Mouse (Mus musculus) midbrain, postnatal 0 days (tissue): ENCODE measurements at regions not wholly inside any gene's neighbourhood (a gene's known extent, or its start where the extent isn't known, plus 50 kb on each side); places are given as distances from the start of the nearest gene placed in this dataset.
A peak's percentile ranks its signal among the peaks of the same experiment; 100 is the strongest.

Source experiments
- ATAC-seq: fragments of 200-750 bp; cut with Nextera tagmentation; 2 replicates; pipeline ENCODE4 v1.8.0; 2017; ENCODE audit warnings: moderate number of reproducible peaks, mild to moderate bottlenecking, moderate TSS enrichment, moderate library complexity; ENCODE audit not compliant: low FRiP score
- DNase-seq: peaks from one replicate; pipeline ENCODE4 v3.0.0-alpha.2; 2015; ENCODE audit warnings: low spot score
- H3K27ac ChIP-seq: fragments of 300-500 bp; sonication (generic); 2 replicates; pipeline ENCODE4 v1.5.1; 2014; ENCODE audit warnings: low read depth, mild to moderate bottlenecking, low read length, mixed read lengths
- H3K27me3 ChIP-seq: fragments of 300-500 bp; sonication (generic); 2 replicates; pipeline ENCODE4 v1.6.1; 2014; ENCODE audit warnings: low read length, control low read depth, mixed read lengths; ENCODE audit not compliant: insufficient read depth
- H3K36me3 ChIP-seq: fragments of 300-500 bp; sonication (generic); 2 replicates; pipeline ENCODE4 v1.6.1; 2014; ENCODE audit warnings: low read length, control low read depth, mixed read lengths; ENCODE audit not compliant: insufficient read depth
- H3K4me1 ChIP-seq: fragments of 300-500 bp; sonication (generic); 2 replicates; pipeline ENCODE4 v1.6.1; 2014; ENCODE audit warnings: mild to moderate bottlenecking, control low read depth, antibody characterized with exemption, low read length, mixed read lengths; ENCODE audit not compliant: insufficient read depth
- H3K4me2 ChIP-seq: fragments of 300-500 bp; sonication (generic); 2 replicates; pipeline ENCODE4 v1.6.1; 2014; ENCODE audit warnings: low read depth, mild to moderate bottlenecking, low read length, mixed read lengths; ENCODE audit not compliant: poor library complexity, severe bottlenecking
- H3K4me3 ChIP-seq: fragments of 300-500 bp; sonication (generic); 2 replicates; pipeline ENCODE4 v1.5.1; 2014; ENCODE audit warnings: low read depth, mild to moderate bottlenecking, low read length, moderate library complexity
- H3K9ac ChIP-seq: fragments of 300-500 bp; sonication (generic); replicated peaks from 2 replicates; pipeline ENCODE4 v1.6.1; 2014; ENCODE audit warnings: mild to moderate bottlenecking, low read length, moderate library complexity, mixed read lengths; ENCODE audit not compliant: poor library complexity, severe bottlenecking
- H3K9me3 ChIP-seq: fragments of 300-500 bp; sonication (generic); 2 replicates; pipeline ENCODE4 v1.6.1; 2016; ENCODE audit warnings: low read length, control low read depth
- CTCF ChIP-seq: IDR thresholded peaks from 2 replicates; pipeline ENCODE4 v1.5.1; 2016; ENCODE audit warnings: antibody characterized with exemption, mild to moderate bottlenecking
- WGBS: fragments of 180-500 bp; shearing (Covaris S2); extraction: QIAGEN DNeasy Blood & Tissue Kit; methylation state at CpG from one replicate; pipeline ENCODE4 v1.1.7; 2014; 5-methylcytosine and 5-hydroxymethylcytosine counted together

DNA sequence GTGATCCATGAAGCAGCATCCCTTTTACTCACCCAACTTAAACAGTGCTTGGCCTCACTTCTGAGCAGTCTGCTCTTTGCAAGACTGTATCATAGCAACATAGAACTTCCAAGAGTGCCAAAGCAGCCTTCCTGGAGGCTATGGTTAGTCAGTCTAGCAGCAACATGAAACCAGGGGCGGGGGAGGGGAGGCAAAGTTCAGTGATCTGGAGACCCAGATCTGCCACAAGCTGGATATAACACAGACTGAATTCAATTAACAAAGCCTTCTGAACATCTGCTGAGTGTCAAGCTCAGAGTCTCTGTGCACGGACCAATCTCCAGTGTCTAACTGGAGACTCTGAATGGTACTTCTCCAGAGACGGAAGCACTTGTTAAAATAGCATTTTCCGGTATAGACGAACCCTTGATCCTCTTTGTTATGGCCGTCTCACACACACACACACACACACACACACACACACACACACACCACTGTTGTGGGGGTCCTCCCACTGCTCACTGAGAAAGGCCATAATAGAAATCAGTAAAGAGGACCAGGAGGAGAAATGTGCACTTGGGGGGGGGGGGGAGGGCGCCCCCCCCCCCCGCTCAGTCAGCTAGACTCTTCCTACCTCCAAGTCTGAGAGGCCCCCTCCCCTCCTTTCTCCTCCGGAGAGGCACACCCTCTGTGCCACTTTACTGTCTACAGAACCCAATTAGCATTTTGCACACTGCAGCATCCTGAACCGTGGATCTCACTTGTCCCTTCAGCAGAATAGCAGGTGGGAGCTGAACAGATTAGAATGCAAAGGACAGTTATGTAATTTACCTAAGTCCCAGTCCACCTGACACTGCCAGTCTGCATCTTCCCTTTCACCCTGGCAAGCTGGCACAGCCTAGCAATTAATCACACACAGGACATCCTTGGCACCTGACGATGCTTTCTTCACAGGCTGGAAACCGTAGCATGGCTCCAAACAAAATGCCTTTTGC, 112.3 kb upstream of the Slc22a22 start:
- no peaks in the 10 kb centered on the region for H3K36me3 ChIP-seq
- H3K9me3 ChIP-seq: no peaks in the 10 kb centered on the region
- peak overlapping the region; percentile 12; the same call in 1 of the 2 replicates for H3K27ac ChIP-seq
- no peak for TF ChIP-seq CTCF
- H3K4me1 ChIP-seq: peaks cover 15% of the 10 kb centered on the region; the same call in 1 of the 2 replicates
- WGBS: 21% methylated on average over 11 of the region's 12 CpGs
- DNase-seq: peak; percentile 80
- H3K9ac ChIP-seq: no peak overlapping the region
- ATAC-seq: peak; percentile 75
- no peak overlapping the region for H3K4me3 ChIP-seq
- no peak overlapping the region for H3K4me2 ChIP-seq
- no peaks in the 10 kb centered on the region for H3K27me3 ChIP-seq

DNA sequence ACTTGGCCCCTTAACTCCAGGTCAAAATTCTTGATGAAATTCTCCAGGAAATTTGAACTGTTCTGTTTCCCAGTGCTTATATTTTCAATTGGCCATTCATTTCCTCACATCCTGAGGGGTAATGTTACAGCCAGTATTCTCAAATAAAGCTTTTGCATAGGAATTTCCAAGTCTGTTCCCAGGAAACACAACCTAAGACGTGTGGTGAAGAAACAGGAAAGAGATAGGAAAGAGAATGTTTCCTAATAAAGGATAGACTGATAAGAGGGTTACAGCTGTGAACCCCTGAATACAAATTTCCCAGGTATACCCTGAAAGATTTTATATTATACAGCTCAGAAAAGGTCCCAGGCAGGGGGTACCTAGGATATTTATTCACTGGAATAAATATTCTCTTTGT, 108.0 kb upstream of the Slc22a22 start:
- H3K27me3 ChIP-seq: no peaks in the 10 kb centered on the region
- H3K27ac ChIP-seq: no peak overlapping the region
- H3K4me1 ChIP-seq: peaks cover 11% of the 10 kb centered on the region; the same call in 1 of the 2 replicates
- TF ChIP-seq CTCF: no peak
- H3K4me2 ChIP-seq: no peak overlapping the region
- H3K36me3 ChIP-seq: no peaks in the 10 kb centered on the region
- WGBS: 56% methylated on average over 1 of the region's 1 CpGs
- ATAC-seq (no peak), DNase-seq (no peak)
- no peak overlapping the region for H3K4me3 ChIP-seq
- H3K9ac ChIP-seq: no peak overlapping the region
- no peaks in the 10 kb centered on the region for H3K9me3 ChIP-seq

DNA sequence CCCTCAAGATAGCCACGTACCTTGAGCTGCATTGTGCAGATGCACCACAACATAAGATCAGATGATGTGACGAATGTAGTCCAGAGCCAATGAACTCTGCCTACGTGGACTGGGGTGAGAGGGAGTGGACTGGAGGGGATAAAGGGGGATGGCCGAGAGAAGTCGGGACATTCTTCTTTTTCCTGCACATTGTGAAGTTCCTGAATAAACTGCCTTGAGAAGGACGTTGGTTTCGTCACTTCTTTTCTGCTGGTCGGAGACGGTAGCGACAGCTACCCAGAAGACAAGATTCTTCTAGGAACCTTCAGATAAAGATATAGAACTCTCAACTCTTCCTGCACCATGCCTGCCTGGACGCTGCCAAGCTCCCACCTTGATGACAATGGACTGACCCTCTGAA, 107.1 kb upstream of the Slc22a22 start:
- no peaks in the 10 kb centered on the region for H3K36me3 ChIP-seq
- H3K4me1 ChIP-seq: peaks cover 5% of the 10 kb centered on the region; the same call in 1 of the 2 replicates
- H3K4me2 ChIP-seq: no peak overlapping the region
- H3K9ac ChIP-seq: no peak overlapping the region
- ATAC-seq: no peak
- H3K9me3 ChIP-seq: no peaks in the 10 kb centered on the region
- H3K4me3 ChIP-seq: no peak overlapping the region
- no peak for TF ChIP-seq CTCF
- DNase-seq: no peak
- H3K27ac ChIP-seq: no peak overlapping the region
- 87% methylated on average over 11 of the region's 11 CpGs for WGBS
- H3K27me3 ChIP-seq: no peaks in the 10 kb centered on the region

DNA sequence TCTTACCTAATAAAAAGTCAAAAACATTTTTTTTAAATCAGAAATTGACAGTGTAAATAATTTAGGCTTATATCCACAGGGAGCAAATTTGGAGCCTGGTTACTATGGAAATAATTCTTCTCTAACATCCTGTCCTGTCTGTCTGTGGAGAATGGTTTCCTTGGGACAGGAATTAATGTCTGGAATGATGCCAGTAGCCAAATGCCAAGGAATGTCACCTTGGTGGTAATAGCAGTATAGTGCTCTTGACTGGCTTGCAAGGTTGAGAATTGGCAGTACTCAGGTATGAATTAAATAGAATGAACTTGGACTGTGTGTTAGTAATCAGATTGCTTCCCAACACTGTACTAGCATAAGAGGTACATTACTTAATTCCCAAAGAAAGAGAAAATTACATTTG, 103.8 kb upstream of the Slc22a22 start:
- Histone ChIP-seq H3K27ac (no peak overlapping the region), H3K4me2 (no peak overlapping the region), H3K4me3 (no peak overlapping the region), H3K9me3 (no peaks in the 10 kb centered on the region), H3K36me3 (no peaks in the 10 kb centered on the region), H3K4me1 (peaks cover 2% of the 10 kb centered on the region; the same call in 1 of the 2 replicates), H3K9ac (no peak overlapping the region), H3K27me3 (no peaks in the 10 kb centered on the region)
- ATAC-seq: peak; percentile 7; the same call in 1 of the 2 replicates
- DNase-seq: peak; percentile 35
- TF ChIP-seq CTCF: no peak

DNA sequence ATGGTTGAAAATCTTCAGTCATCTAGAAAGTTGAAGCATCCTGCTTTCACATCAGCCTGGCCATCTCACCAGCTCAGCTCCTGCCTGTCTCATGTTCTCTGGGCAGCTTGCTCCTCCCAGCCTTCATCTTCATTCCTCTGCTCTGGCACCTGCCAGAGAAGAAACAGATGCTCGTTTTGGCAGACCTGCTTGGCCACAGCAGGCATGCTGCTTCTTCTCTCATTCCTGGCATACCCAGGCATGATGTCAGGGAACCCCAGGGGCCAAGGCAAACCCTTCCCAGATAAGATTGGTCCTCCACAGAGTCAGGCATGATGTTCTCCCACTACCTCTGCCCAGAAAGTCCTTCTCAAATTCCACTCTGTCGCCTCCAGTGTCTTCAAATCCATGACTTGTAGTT, 101.4 kb upstream of the Slc22a22 start:
- no peak overlapping the region for H3K27ac ChIP-seq
- TF ChIP-seq CTCF: no peak
- H3K4me2 ChIP-seq: no peak overlapping the region
- H3K9ac ChIP-seq: no peak overlapping the region
- 64% methylated on average over 2 of the region's 2 CpGs for WGBS
- H3K27me3 ChIP-seq: no peaks in the 10 kb centered on the region
- no peaks in the 10 kb centered on the region for H3K36me3 ChIP-seq
- H3K4me3 ChIP-seq: no peak overlapping the region
- ATAC-seq (no peak), DNase-seq (peak; percentile 43)
- no peaks in the 10 kb centered on the region for H3K9me3 ChIP-seq
- peaks cover 2% of the 10 kb centered on the region; the same call in 1 of the 2 replicates for H3K4me1 ChIP-seq

DNA sequence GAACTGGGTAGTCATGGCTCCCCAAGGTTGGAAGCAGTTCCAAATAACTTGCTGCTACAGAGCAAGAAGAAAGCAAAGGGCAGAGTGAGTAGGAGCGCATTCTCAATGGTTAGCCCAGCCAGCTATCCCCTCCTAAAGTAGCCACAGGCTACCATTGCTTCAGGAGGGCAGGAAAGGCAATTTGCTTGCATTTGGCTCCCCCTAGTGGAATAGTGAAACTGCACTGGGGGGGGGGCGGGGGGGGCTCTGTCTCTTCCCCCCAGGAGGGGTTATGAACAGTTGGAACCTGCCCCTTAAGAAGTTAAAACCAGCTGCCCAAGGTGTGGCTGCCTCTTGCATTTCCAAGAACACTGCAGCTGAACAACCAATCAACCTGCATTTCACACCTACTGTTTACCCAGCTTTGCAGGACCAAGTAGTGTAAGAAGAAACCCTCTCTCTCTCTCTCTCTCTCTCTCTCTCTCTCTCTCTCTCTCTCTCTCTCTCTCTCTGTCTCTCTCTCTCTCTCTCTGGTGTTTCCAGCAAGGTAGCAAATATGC, 96.7 kb upstream of the Slc22a22 start:
- no peaks in the 10 kb centered on the region for H3K9me3 ChIP-seq
- ATAC-seq: no peak
- H3K4me1 ChIP-seq: no peaks in the 10 kb centered on the region
- DNase-seq: no peak
- H3K9ac ChIP-seq: no peak overlapping the region
- WGBS: 43% methylated on average over 2 of the region's 2 CpGs
- no peak overlapping the region for H3K4me3 ChIP-seq
- no peak overlapping the region for H3K4me2 ChIP-seq
- H3K36me3 ChIP-seq: no peaks in the 10 kb centered on the region
- no peak for TF ChIP-seq CTCF
- H3K27me3 ChIP-seq: no peaks in the 10 kb centered on the region
- H3K27ac ChIP-seq: no peak overlapping the region
